Mouse (Mus musculus): Measurements from ENCODE around the gene Cplane1.

The Cplane1 gene

DNA sequence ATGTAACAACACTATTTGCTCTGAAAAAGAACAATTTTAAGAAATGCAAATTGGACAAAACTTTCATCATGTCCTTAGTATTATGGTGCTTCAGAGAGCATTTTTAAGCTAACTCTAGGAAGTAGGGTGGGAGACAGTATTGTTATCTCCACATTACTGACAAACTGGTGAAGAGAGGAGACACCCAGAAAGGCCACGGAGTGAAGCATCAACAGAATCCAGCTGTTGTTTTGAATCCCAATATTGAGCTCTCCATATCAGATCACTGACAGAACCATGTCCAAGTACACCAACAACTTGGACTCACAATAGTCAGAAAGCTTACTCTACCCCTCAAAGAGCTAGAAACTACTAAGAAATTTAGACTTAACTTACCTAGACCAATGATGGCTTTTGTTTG is 136.6 kb downstream of the Cplane1 start:
- DNase-seq, result no peak

DNA sequence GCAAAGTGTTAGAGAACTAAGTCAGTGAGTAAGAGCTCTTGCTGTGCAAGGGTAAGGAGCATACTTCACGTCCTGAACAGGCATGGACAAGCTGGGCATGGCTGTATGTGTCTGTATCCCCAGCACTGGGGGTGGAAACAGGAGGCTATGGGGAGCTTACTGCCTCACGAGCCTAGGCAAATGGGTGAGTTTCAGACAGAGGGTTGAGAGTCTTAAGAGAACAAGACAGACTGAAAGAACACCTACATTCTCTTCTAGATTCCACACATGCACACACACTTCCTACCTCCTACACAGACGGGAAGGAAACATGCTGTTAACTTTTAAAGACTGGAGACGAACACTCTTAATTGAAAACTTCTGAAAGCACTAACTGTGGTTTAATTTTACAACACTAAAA is 148.5 kb downstream of the Cplane1 start:
- DNase-seq, result no peak

GRCm38 (mm10) chr15:8319191-8319590 is 150.3 kb downstream of the Cplane1 start:
- DNase-seq, result no peak
